Mouse (Mus musculus) midbrain, embryonic 12.5 days (tissue): ENCODE measurements at regions not wholly inside any gene's neighbourhood (a gene's known extent, or its start where the extent isn't known, plus 50 kb on each side); places are given as distances from the start of the nearest gene placed in this dataset.
A peak's percentile ranks its signal among the peaks of the same experiment; 100 is the strongest.

ENCODE experiments used
- ATAC-seq: fragments of 200-750 bp; cut with Nextera tagmentation; 2 replicates; pipeline ENCODE4 v1.8.0; 2017; ENCODE audit warnings: low read depth, moderate TSS enrichment, moderate library complexity; ENCODE audit not compliant: low FRiP score
- H3K27ac ChIP-seq: fragments of 300-500 bp; sonication (generic); replicated peaks from 2 replicates; pipeline ENCODE4 v1.5.1; 2016; ENCODE audit warnings: mild to moderate bottlenecking
- H3K27me3 ChIP-seq: fragments of 300-500 bp; sonication (generic); 2 replicates; pipeline ENCODE4 v1.6.1; 2016; ENCODE audit warnings: mild to moderate bottlenecking
- H3K36me3 ChIP-seq: fragments of 300-500 bp; sonication (generic); 2 replicates; pipeline ENCODE4 v1.6.1; 2016
- H3K4me1 ChIP-seq: fragments of 300-500 bp; sonication (generic); 2 replicates; pipeline ENCODE4 v1.6.1; 2016
- H3K4me2 ChIP-seq: fragments of 300-500 bp; sonication (generic); replicated peaks from 2 replicates; pipeline ENCODE4 v1.6.1; 2016; ENCODE audit warnings: mild to moderate bottlenecking, moderate library complexity
- H3K4me3 ChIP-seq: fragments of 300-500 bp; sonication (generic); 2 replicates; pipeline ENCODE4 v1.5.1; 2016; ENCODE audit warnings: mild to moderate bottlenecking
- H3K9ac ChIP-seq: fragments of 300-500 bp; sonication (generic); replicated peaks from 2 replicates; pipeline ENCODE4 v1.6.1; 2016; ENCODE audit warnings: mild to moderate bottlenecking, moderate library complexity
- H3K9me3 ChIP-seq: fragments of 300-500 bp; sonication (generic); 2 replicates; pipeline ENCODE4 v1.6.1; 2016; ENCODE audit warnings: mild to moderate bottlenecking
- WGBS: fragments of 180-500 bp; shearing (Covaris S2); methylation state at CpG from one replicate; pipeline ENCODE4 v1.1.7; 2016; 5-methylcytosine and 5-hydroxymethylcytosine counted together

- H3K4me3 ChIP-seq, result no peak overlapping the region
- no peaks in the 10 kb centered on the region for H3K9me3 ChIP-seq
- no peak for ATAC-seq
- peaks cover 22% of the 10 kb centered on the region for H3K27me3 ChIP-seq
- no peak overlapping the region for H3K9ac ChIP-seq
- H3K27ac ChIP-seq, result no peak overlapping the region
- H3K36me3 ChIP-seq, result no peaks in the 10 kb centered on the region
- H3K4me1 ChIP-seq, result peaks cover 14% of the 10 kb centered on the region
- WGBS, result 78% methylated on average over 4 of the region's 4 CpGs
- no peak overlapping the region for H3K4me2 ChIP-seq
Measured at GRCm38 (mm10) chr8:125367374-125367773, 202.2 kb downstream of the Sipa1l2 start.

DNA sequence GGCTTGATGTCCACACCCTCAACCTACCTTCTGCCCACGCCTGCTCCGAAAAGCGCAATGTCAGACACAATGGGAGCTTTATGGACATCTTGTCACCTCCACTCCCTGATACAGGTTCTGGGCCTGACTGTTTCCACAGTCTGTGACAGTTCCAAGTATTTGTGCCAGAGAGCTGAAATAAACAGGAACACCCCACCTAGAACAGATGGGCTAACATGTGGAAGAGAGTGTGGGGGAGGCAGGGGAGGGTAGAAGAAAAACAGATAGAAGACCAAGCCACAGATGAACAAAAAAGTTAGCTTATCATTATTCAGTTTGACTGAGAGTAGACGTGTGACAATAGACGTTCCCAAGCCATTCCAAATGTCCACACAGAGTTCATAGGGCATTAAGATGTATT lies 204.6 kb downstream of the Sipa1l2 start:
- no peak overlapping the region for H3K4me2 ChIP-seq
- no peak overlapping the region for H3K9ac ChIP-seq
- H3K27ac ChIP-seq, result no peak overlapping the region
- peaks cover 10% of the 10 kb centered on the region for H3K4me1 ChIP-seq
- ATAC-seq, result no peak
- no peaks in the 10 kb centered on the region for H3K36me3 ChIP-seq
- H3K4me3 ChIP-seq, result no peak overlapping the region
- 88% methylated on average over 5 of the region's 5 CpGs for WGBS
- H3K9me3 ChIP-seq, result peaks cover 5% of the 10 kb centered on the region
- H3K27me3 ChIP-seq, result peaks cover 22% of the 10 kb centered on the region

GRCm38 (mm10) chr8:125359456-125359855 lies 210.2 kb downstream of the Sipa1l2 start:
- Histone ChIP-seq H3K36me3 (no peaks in the 10 kb centered on the region), H3K27me3 (peaks cover 32% of the 10 kb centered on the region), H3K9me3 (peaks cover 9% of the 10 kb centered on the region), H3K4me1 (peaks cover 17% of the 10 kb centered on the region), H3K27ac (no peak overlapping the region), H3K4me3 (no peak overlapping the region), H3K9ac (no peak overlapping the region), H3K4me2 (no peak overlapping the region)
- ATAC-seq, result no peak
- WGBS, result 89% methylated on average over 2 of the region's 2 CpGs

GRCm38 (mm10) chr8:125357759-125358158 lies 211.8 kb downstream of the Sipa1l2 start:
- no peak overlapping the region for H3K27ac ChIP-seq
- no peak for ATAC-seq
- 91% methylated on average over 3 of the region's 3 CpGs for WGBS

GRCm38 (mm10) chr8:125355059-125355509 lies 214.5 kb downstream of the Sipa1l2 start:
- no peak overlapping the region for H3K4me3 ChIP-seq
- no peak for ATAC-seq
- peak overlapping the region; percentile 47; the same call in 1 of the 2 replicates for H3K27ac ChIP-seq
- H3K9ac ChIP-seq, result no peak overlapping the region
- no peaks in the 10 kb centered on the region for H3K36me3 ChIP-seq
- peaks cover 69% of the 10 kb centered on the region for H3K27me3 ChIP-seq
- H3K4me1 ChIP-seq, result peaks cover 25% of the 10 kb centered on the region
- peaks cover 5% of the 10 kb centered on the region for H3K9me3 ChIP-seq
- WGBS, result 45% methylated on average over 7 of the region's 7 CpGs
- no peak overlapping the region for H3K4me2 ChIP-seq

More at GRCm38 (mm10) chr8:125357759-125358158, 211.8 kb downstream of the Sipa1l2 start:
- H3K4me2 ChIP-seq, result no peak overlapping the region
- no peak overlapping the region for H3K4me3 ChIP-seq
- peaks cover 9% of the 10 kb centered on the region for H3K9me3 ChIP-seq
- no peak overlapping the region for H3K9ac ChIP-seq
- H3K27me3 ChIP-seq, result peaks cover 47% of the 10 kb centered on the region
- peaks cover 17% of the 10 kb centered on the region for H3K4me1 ChIP-seq
- H3K36me3 ChIP-seq, result no peaks in the 10 kb centered on the region

- WGBS, result 22% methylated on average over 3 of the region's 3 CpGs
- H3K27ac ChIP-seq, result no peak overlapping the region
- H3K4me1 ChIP-seq, result peaks cover 41% of the 10 kb centered on the region
- no peak overlapping the region for H3K4me2 ChIP-seq
- ATAC-seq, result no peak
- peaks cover 67% of the 10 kb centered on the region for H3K27me3 ChIP-seq
- no peaks in the 10 kb centered on the region for H3K9me3 ChIP-seq
- H3K4me3 ChIP-seq, result no peak overlapping the region
- H3K36me3 ChIP-seq, result no peaks in the 10 kb centered on the region
- no peak overlapping the region for H3K9ac ChIP-seq
Measured at GRCm38 (mm10) chr8:125352276-125352675, 217.3 kb downstream of the Sipa1l2 start.

DNA sequence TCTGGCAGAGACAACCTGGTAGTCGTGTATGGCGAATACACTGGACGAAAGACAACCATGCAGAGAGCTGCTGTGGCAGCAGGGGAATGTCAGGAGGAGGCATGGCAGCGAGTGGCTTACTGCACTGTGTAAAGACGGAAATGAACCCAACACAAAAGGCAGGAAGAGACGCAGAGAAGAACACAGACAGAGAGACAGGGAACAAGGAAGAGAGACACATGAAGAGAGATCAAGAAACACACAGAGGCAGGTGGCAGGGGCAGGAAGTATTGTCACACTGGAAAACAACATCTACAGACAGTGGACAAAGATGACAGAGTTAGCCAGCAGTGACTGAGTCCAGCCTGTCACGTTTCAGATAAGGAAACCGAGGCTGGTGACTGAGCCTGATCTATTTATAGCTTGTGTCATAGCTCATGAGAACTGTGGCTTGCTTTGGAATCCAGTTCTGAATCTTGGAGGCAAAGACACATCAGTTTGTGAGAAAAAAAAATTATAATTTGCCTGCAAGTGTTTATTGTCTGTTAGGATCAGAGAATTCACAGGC lies 218.0 kb downstream of the Sipa1l2 start:
- no peaks in the 10 kb centered on the region for H3K36me3 ChIP-seq
- peaks cover 41% of the 10 kb centered on the region for H3K4me1 ChIP-seq
- 75% methylated on average over 8 of the region's 8 CpGs for WGBS
- H3K27me3 ChIP-seq, result peaks cover 65% of the 10 kb centered on the region
- ATAC-seq, result no peak
- no peak overlapping the region for H3K4me3 ChIP-seq
- no peaks in the 10 kb centered on the region for H3K9me3 ChIP-seq
- H3K4me2 ChIP-seq, result no peak overlapping the region
- no peak overlapping the region for H3K27ac ChIP-seq
- no peak overlapping the region for H3K9ac ChIP-seq

- no peak overlapping the region for H3K9ac ChIP-seq
- H3K36me3 ChIP-seq, result no peaks in the 10 kb centered on the region
- no peak overlapping the region for H3K4me3 ChIP-seq
- no peak overlapping the region for H3K27ac ChIP-seq
- no peak overlapping the region for H3K4me2 ChIP-seq
- no peaks in the 10 kb centered on the region for H3K9me3 ChIP-seq
- H3K4me1 ChIP-seq, result peaks cover 24% of the 10 kb centered on the region
- WGBS, result 19% methylated on average over 7 of the region's 7 CpGs
- H3K27me3 ChIP-seq, result peaks cover 70% of the 10 kb centered on the region
- peak; percentile 76 for ATAC-seq
Measured at GRCm38 (mm10) chr8:125349290-125350025, 220.2 kb downstream of the Sipa1l2 start.

DNA sequence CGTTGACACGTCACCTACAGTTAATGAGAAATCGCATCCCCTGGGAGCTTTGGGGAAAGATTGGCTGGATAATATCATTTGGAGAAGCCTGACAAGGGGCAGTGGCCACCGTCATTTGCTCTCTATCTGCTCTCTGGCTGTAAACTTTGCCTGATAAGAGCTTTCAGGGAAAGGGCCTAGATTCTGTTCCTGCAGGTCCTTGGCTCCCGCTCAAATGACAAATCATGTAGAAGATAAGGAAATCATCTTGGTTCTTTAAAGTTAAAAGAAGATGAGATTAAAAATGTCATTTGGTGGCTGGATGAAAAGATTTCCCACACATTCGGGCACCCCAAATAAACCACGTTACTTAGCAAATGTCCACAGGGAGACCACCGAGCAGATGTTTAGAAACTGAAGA lies 223.4 kb downstream of the Sipa1l2 start:
- Histone ChIP-seq H3K4me3 (no peak overlapping the region), H3K9ac (no peak overlapping the region), H3K27ac (no peak overlapping the region), H3K4me2 (no peak overlapping the region), H3K36me3 (no peaks in the 10 kb centered on the region), H3K4me1 (peaks cover 16% of the 10 kb centered on the region), H3K9me3 (no peaks in the 10 kb centered on the region), H3K27me3 (peaks cover 66% of the 10 kb centered on the region)
- ATAC-seq, result no peak
- WGBS, result 84% methylated on average over 8 of the region's 8 CpGs

GRCm38 (mm10) chr8:125345571-125345970 lies 224.0 kb downstream of the Sipa1l2 start:
- Histone ChIP-seq H3K36me3 (no peaks in the 10 kb centered on the region), H3K4me2 (no peak overlapping the region), H3K9me3 (no peaks in the 10 kb centered on the region), H3K4me3 (no peak overlapping the region), H3K27me3 (peaks cover 64% of the 10 kb centered on the region), H3K9ac (no peak overlapping the region), H3K4me1 (peaks cover 16% of the 10 kb centered on the region), H3K27ac (no peak overlapping the region)
- WGBS, result 93% methylated on average over 10 of the region's 10 CpGs
- no peak for ATAC-seq

DNA sequence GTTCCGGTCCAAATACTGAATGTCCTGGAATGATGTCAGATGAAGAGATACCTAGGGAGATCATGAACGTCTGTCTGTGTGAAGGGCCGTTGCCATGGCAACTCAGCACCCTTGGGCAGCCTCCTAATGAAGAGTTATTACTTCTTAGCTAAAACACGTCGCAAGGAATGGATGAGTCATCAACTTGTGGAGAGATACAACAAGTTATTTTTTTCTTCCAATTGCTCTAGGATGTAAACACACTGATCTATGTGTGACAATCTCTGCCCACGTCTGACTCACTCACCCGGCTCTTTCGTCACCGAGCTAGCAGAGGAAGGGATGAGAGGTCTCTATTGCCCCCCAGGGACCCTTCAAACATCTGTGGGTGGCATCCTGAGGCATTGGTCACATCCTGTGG lies 225.7 kb downstream of the Sipa1l2 start:
- no peaks in the 10 kb centered on the region for H3K36me3 ChIP-seq
- H3K27ac ChIP-seq, result no peak overlapping the region
- no peaks in the 10 kb centered on the region for H3K9me3 ChIP-seq
- no peak overlapping the region for H3K4me3 ChIP-seq
- ATAC-seq, result no peak
- 57% methylated on average over 9 of the region's 9 CpGs for WGBS
- no peak overlapping the region for H3K9ac ChIP-seq
- H3K4me2 ChIP-seq, result no peak overlapping the region
- H3K27me3 ChIP-seq, result peaks cover 78% of the 10 kb centered on the region
- peaks cover 5% of the 10 kb centered on the region; the same call in 1 of the 2 replicates for H3K4me1 ChIP-seq

- peaks cover 81% of the 10 kb centered on the region for H3K27me3 ChIP-seq
- no peaks in the 10 kb centered on the region for H3K9me3 ChIP-seq
- 78% methylated on average over 9 of the region's 9 CpGs for WGBS
- no peak for ATAC-seq
- H3K9ac ChIP-seq, result no peak overlapping the region
- H3K27ac ChIP-seq, result no peak overlapping the region
- 0 out of 2 replicates have a peak, but pooled peaks cover 2% of the 10 kb centered on the region for H3K4me1 ChIP-seq
- no peaks in the 10 kb centered on the region for H3K36me3 ChIP-seq
- no peak overlapping the region for H3K4me2 ChIP-seq
- H3K4me3 ChIP-seq, result no peak overlapping the region
Measured at GRCm38 (mm10) chr8:125342521-125342920, 227.1 kb downstream of the Sipa1l2 start.
